Mouse (Mus musculus) CD4-positive, CD25-positive, alpha-beta regulatory T cell, adult 4 months (primary cell): Measurements from ENCODE around the gene Olfr979. TPM values are rescaled to one million over a fixed set of nuclear protein-coding genes. Genes with fewer than 3 reads are reported as not detected.
"Not testable (repeated sequence)": the region's sequence is repeated elsewhere in the genome, so short reads cannot be mapped to it uniquely, and the experiment has no call there.

Source experiments
- ATAC-seq: one replicate; pipeline ENCODE4 v1.8.0; 2017
- polyA plus RNA-seq, 2 experiments: library from polyadenylated mRNA; unstranded; fragments of 100-300 nt; shearing (Covaris generic); gene quantifications; one replicate each; pipeline ENCODE4 v1.2.1; 2017

The Olfr979 gene
- polyA plus RNA-seq, result not detected

DNA sequence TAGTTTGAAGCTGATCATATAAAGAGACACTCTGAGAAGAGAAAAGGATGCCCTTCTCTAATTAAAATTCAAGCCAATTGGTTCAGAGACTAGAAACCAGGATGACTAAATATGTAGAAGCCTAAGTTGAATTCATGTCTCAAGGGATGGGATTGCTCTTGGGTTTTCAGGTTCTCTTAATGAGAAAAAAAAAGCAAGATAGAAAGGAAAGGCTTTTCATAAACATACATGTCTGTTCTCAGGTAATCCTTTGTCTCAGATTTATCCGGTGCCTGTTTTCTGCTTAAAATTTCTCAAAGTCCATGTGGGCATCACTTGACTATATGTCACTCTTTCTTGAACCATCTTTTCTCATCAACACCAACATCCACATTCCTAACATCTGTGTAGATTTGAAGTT is at the start of gene Olfr979:
Gene Olfr979, minus strand, starts transcription at position 101 of the 400 bp plus-strand sequence.
- ATAC-seq, result no peak

DNA sequence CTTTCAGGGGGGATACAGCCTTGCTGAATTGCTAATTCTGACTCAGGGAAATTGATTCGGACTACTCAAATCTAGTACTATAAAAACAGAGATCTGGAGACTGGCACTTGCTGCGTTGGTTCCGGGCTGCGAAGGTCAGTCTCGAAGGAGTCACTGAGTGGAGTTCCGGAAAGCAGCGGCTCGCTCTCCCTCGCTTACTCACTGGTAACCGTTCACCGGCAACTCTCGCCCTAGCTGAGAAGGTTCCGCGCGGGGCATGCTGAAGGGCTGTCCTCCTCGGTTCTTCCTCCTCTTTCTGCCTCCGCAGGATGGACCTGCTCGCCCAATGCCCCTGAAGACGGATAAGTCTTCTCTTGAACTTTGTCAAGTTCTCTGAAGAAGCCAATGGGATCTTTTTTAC is 46.9 kb upstream of the Olfr979 start:
- ATAC-seq, result no peak

DNA sequence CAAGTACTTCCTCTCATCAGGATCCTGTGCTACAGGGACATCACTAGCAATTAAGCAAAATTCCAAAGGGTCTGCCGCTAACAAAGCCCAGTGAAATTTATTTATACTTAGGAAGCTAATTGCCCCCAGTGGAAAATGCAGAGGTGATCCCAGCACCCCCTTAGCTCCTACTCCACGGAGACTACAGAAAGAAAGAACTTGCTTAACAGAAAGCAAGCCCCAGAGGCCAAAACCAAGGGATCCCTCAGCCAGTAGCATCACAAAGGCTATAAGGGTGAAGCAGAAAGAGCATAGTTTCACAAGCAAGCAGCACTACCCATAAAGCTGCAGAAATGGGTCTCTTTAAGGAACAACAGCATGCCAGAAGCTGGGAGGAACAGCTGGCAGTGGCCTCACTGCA is 17.9 kb upstream of the Olfr979 start, which contains the start of gene Olfr981:
Gene Olfr981, plus strand, starts transcription at position 301 of the 400 bp plus-strand sequence.
- ATAC-seq, result no peak

DNA sequence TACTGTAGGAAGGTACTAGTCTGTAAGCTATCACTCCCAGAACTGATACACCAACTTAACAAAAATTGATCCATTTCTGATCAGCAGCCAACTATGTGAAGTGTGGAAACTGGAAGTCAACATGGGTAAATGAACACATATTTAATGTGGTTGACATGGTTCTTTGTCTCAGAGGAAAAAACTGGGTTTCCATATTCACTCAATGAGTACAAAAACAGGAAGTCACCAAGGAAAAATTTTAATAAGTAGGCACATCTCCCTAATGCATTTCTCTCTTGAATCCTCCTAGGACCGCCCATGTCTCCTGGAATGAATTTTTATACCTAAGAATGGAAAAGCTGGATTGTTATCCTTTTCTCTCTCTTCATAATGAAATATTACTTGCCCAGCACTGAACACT is 6.2 kb upstream of the Olfr979 start, which contains the start of gene Olfr980:
Gene Olfr980, minus strand, starts transcription at position 101 of the 400 bp plus-strand sequence.
- no peak for ATAC-seq

DNA sequence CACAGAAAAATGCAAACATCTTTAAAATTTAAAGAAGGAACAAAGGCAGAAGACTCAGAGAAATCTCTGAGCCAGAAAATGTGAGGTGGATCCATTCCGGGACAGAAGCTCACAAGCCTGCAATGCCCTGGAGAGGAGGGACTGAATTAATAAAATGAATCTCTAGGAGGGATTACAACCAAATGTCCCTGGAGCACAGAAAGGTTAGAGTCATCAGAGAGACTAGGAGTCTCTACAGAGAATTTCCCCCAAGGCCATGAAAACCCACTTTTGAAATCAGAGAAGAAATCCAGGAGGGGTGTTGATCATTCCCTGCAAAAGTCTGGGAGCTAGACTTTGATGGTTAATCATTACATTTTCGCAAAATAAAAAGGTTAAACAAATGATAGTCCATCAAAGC is 11.5 kb downstream of the Olfr979 start, which contains the start of gene Olfr978:
Gene Olfr978, plus strand, starts transcription at position 301 of the 400 bp plus-strand sequence.
- ATAC-seq, result no peak

DNA sequence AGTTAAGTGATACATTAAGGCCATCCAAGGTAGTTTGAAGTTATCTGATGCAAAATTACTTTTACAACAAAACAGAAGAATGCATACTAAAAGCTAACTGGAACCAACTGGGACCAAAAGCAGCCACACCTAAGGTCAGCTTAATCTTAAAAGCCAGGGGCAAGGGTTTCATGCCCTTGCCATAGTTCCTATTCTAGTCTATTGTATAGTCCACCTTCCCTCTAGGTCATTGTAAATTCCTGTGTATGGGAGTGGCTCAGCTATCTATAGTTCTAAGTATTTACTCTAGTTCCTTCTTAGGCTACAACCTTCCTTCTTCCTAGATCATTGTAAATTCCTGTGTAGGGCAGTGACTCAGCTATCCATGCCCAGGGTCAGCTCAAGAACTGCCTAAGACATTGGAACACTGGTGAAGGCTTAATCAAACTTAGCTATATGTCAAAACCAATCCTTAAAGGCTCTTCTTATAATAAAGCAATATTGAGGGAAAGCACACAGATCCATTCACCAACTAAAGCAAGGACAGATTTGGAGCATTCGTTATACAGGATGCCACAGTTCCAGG is 26.6 kb downstream of the Olfr979 start:
- not testable (repeated sequence) for ATAC-seq

DNA sequence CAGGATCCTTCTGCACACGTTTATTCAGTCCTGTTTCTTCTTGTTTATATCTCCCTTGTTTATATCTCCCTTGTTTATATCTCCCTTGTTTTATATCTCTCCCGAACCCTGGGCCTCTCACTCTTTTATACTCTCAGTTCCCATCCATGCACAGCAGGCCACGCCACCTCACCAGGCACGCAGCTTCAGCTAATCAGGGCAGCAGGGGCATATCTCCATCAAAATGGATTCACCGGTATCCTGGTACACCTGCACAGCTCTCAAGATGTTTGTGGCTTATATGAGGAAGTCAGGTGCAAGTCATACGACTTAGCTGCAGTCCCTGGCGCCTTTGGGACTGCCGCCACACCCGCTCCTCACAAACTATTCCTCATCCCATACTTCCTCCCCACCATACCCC is 42.2 kb downstream of the Olfr979 start, which contains the start of gene Olfr976:
Gene Olfr976, minus strand, starts transcription at position 101 of the 400 bp plus-strand sequence.
- ATAC-seq, result not testable (repeated sequence)

DNA sequence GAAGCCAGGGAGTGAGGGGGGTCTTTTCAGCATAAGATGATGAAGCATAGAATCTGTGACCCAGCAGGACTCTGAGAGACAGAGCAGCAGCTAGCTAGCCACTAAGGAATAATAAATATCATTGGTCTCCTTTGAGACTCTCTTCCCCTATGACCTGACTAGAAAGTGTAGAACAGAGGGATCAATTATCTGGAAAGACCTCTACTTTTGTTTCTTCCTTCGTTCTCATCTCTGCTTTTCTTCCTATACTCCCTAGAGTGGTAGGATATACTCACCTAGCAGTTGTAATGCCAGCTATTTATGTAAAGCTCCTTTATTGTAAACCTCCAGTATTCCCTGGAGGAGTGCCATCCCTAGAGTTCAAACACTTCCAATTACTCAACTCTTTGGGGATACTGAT is 51.3 kb downstream of the Olfr979 start, which contains the start of gene Olfr975:
Gene Olfr975, minus strand, starts transcription at position 101 of the 400 bp plus-strand sequence.
- ATAC-seq, result no peak

Other genes with a start within 250 kb of the Olfr979 start
- not detected for gene Olfr968, start 220.2 kb downstream of the Olfr979 start, polyA plus RNA-seq
- not detected for gene Olfr969, start 212.5 kb downstream of the Olfr979 start, polyA plus RNA-seq
- gene Olfr970, start 194.6 kb downstream of the Olfr979 start, polyA plus RNA-seq, result not detected
- gene Olfr971, start 166.6 kb downstream of the Olfr979 start, polyA plus RNA-seq, result not detected
- not detected for gene Olfr972, start 137.0 kb downstream of the Olfr979 start, polyA plus RNA-seq
- gene Olfr229, start 96.1 kb downstream of the Olfr979 start, polyA plus RNA-seq, result not detected
- under 1 TPM in 1 of 2 experiments, not detected in 1; 0.09 TPM for gene Olfr974, start 66.0 kb downstream of the Olfr979 start, polyA plus RNA-seq
- not detected for gene Olfr975, start 51.4 kb downstream of the Olfr979 start, polyA plus RNA-seq
- gene Olfr976, start 42.3 kb downstream of the Olfr979 start, polyA plus RNA-seq, result not detected
- gene Olfr978, start 11.4 kb downstream of the Olfr979 start, polyA plus RNA-seq, result not detected
- gene Olfr980, start 6.1 kb upstream of the Olfr979 start, polyA plus RNA-seq, result not detected
- not detected for gene Olfr981, start 18.0 kb upstream of the Olfr979 start, polyA plus RNA-seq
- gene Olfr982, start 70.4 kb upstream of the Olfr979 start, polyA plus RNA-seq, result not detected
- gene Olfr983, start 90.1 kb upstream of the Olfr979 start, polyA plus RNA-seq, result not detected
- not detected for gene Olfr984, start 110.7 kb upstream of the Olfr979 start, polyA plus RNA-seq
- not detected for gene Olfr985, start 126.7 kb upstream of the Olfr979 start, polyA plus RNA-seq
- not detected for gene Tmem225, start 144.7 kb upstream of the Olfr979 start, polyA plus RNA-seq
- not detected for gene Olfr986, start 177.5 kb upstream of the Olfr979 start, polyA plus RNA-seq
- 1 to 10 TPM; 1.5 TPM for gene Zfp202, start 188.9 kb upstream of the Olfr979 start, polyA plus RNA-seq